22 mouse cellular contexts compared by ENCODE assay signal in genomic region chr16:88711245-88711644, GRCm38 (mm10). TPM values are rescaled to one million over a fixed set of nuclear protein-coding genes. Genes with fewer than 3 reads are reported as not detected.
DNase-seq lines count a peak whose midpoint lies in the region; ATAC-seq and TF ChIP-seq lines count a peak whose summit lies in the region.
"Had no signal": no experiment of that assay in that cellular context is flagged by ENCODE, and none has a peak within 500 bp of the region (broad histone marks: within the 10 kb centered on the region; RNA-seq: fewer than 3 reads in every experiment).

No protein-coding gene starts in this region.

- peak; percentile 18 for DNase-seq in hindbrain, postnatal 0 days (ENCODE audit: low spot score)
- no peak for DNase-seq in hindbrain, embryonic 11.5 days (ENCODE audit: low spot score)
- peak; percentile 12 for DNase-seq in lung, postnatal 0 days (ENCODE audit: low spot score)
- no peak for DNase-seq in lung, postnatal 25 days (ENCODE audit: low spot score)
- DNase-seq in Patski (ENCODE audit: low read depth, low spot score), result no peak
- no peak for DNase-seq in liver, postnatal 0 days
- DNase-seq in urinary bladder, postnatal 36 days (ENCODE audit: low spot score in 2 of 2), result no peak
- no peak for DNase-seq in frontal cortex, postnatal 14 days (ENCODE audit: low spot score in 2 of 2)
- DNase-seq: cerebellum, adult 18-20 months; right cerebral cortex, postnatal 4 days had no signal

- no peaks in the 10 kb centered on the region for H3K9me3 ChIP-seq in hindbrain, postnatal 0 days (ENCODE audit: low read length)
- H3K9me3 ChIP-seq in hindbrain, embryonic 11.5 days (ENCODE audit: control insufficient read depth, low read length), result no peaks in the 10 kb centered on the region
- no peaks in the 10 kb centered on the region for H3K9me3 ChIP-seq in lung, postnatal 0 days (ENCODE audit: low read length)
- H3K9me3 ChIP-seq in liver, postnatal 0 days (ENCODE audit: low read length), result no peaks in the 10 kb centered on the region
- H3K9me3 ChIP-seq: heart, embryonic 10.5 days; kidney, embryonic 15.5 days had no signal

- no peaks in the 10 kb centered on the region for H3K4me1 ChIP-seq in hindbrain, postnatal 0 days (ENCODE audit: insufficient read depth, low read length)
- H3K4me1 ChIP-seq in hindbrain, embryonic 11.5 days (replicated peaks; ENCODE audit: control insufficient read depth, insufficient read depth, low read length), result no peaks in the 10 kb centered on the region
- no peaks in the 10 kb centered on the region for H3K4me1 ChIP-seq in lung, postnatal 0 days (ENCODE audit: insufficient read depth, low read depth, low read length)
- no peaks in the 10 kb centered on the region for H3K4me1 ChIP-seq in liver, postnatal 0 days (ENCODE audit: insufficient read depth)
- H3K4me1 ChIP-seq: heart, embryonic 10.5 days; kidney, embryonic 15.5 days had no signal

- H3K4me2 ChIP-seq in hindbrain, postnatal 0 days (ENCODE audit: low read depth, low read length), result no peak overlapping the region
- no peak overlapping the region for H3K4me2 ChIP-seq in hindbrain, embryonic 11.5 days (replicated peaks; ENCODE audit: low read depth, low read length)
- H3K4me2 ChIP-seq in lung, postnatal 0 days (replicated peaks; ENCODE audit: low read depth, low read length), result no peak overlapping the region
- no peak overlapping the region for H3K4me2 ChIP-seq in liver, postnatal 0 days (ENCODE audit: low read depth, low read length)
- H3K4me2 ChIP-seq: kidney, embryonic 15.5 days had no signal

- H3K36me3 ChIP-seq in hindbrain, postnatal 0 days (ENCODE audit: insufficient read depth, low read length), result no peaks in the 10 kb centered on the region
- no peaks in the 10 kb centered on the region for H3K36me3 ChIP-seq in hindbrain, embryonic 11.5 days (ENCODE audit: control insufficient read depth, insufficient read depth, low read length)
- H3K36me3 ChIP-seq in lung, postnatal 0 days (ENCODE audit: insufficient read depth, low read length), result no peaks in the 10 kb centered on the region
- no peaks in the 10 kb centered on the region for H3K36me3 ChIP-seq in liver, postnatal 0 days (replicated peaks; ENCODE audit: insufficient read depth, low read length)
- H3K36me3 ChIP-seq: heart, embryonic 10.5 days; kidney, embryonic 15.5 days had no signal

- H3K4me3 ChIP-seq in hindbrain, postnatal 0 days (ENCODE audit: low read length), result no peak overlapping the region
- no peak overlapping the region for H3K4me3 ChIP-seq in hindbrain, embryonic 11.5 days (ENCODE audit: low read depth, low read length)
- H3K4me3 ChIP-seq in lung, postnatal 0 days (ENCODE audit: low read depth, low read length), result no peak overlapping the region
- no peak overlapping the region for H3K4me3 ChIP-seq in liver, postnatal 0 days (ENCODE audit: low read depth, low read length)
- H3K4me3 ChIP-seq: heart, embryonic 10.5 days; kidney, embryonic 15.5 days had no signal

- TF ChIP-seq CTCF in hindbrain, postnatal 0 days (IDR thresholded peaks at IDR 0.05; ENCODE audit: low read depth), result peak; percentile 46
- TF ChIP-seq CTCF in lung, postnatal 0 days (IDR thresholded peaks at IDR 0.05), result peak; percentile 37; the same call in 1 of the 2 replicates
- TF ChIP-seq CTCF in Patski (IDR thresholded peaks at IDR 0.05), result peak; percentile 28
- peak; percentile 64 for TF ChIP-seq CTCF in liver, postnatal 0 days (IDR thresholded peaks at IDR 0.05; ENCODE audit: low read depth)

- POLR2A ChIA-PET in Patski (lab: Charles Lee), result no interaction called here

- H3K9ac ChIP-seq in hindbrain, postnatal 0 days (replicated peaks; ENCODE audit: low read length), result no peak overlapping the region
- no peak overlapping the region for H3K9ac ChIP-seq in hindbrain, embryonic 11.5 days (ENCODE audit: low read depth, low read length)
- no peak overlapping the region for H3K9ac ChIP-seq in lung, postnatal 0 days (replicated peaks; ENCODE audit: low read depth)
- H3K9ac ChIP-seq in liver, postnatal 0 days (replicated peaks), result no peak overlapping the region
- H3K9ac ChIP-seq: kidney, embryonic 15.5 days had no signal

- H3K27ac ChIP-seq in hindbrain, postnatal 0 days, result no peak overlapping the region
- H3K27ac ChIP-seq in hindbrain, embryonic 11.5 days (ENCODE audit: low read depth, low read length), result no peak overlapping the region
- no peak overlapping the region for H3K27ac ChIP-seq in lung, postnatal 0 days (ENCODE audit: low read length)
- H3K27ac ChIP-seq in liver, postnatal 0 days (ENCODE audit: low read depth), result no peak overlapping the region
- H3K27ac ChIP-seq: heart, embryonic 10.5 days; kidney, embryonic 15.5 days; macrophage had no signal

- no peak for TF ChIP-seq EP300 in lung, postnatal 0 days (IDR thresholded peaks at IDR 0.05)
- no peak for TF ChIP-seq EP300 in liver, postnatal 0 days (IDR thresholded peaks at IDR 0.05; ENCODE audit: low read depth)

- no peaks in the 10 kb centered on the region for H3K27me3 ChIP-seq in hindbrain, postnatal 0 days (ENCODE audit: insufficient read depth, low read length)
- no peaks in the 10 kb centered on the region for H3K27me3 ChIP-seq in hindbrain, embryonic 11.5 days (ENCODE audit: control insufficient read depth, insufficient read depth, low read length)
- no peaks in the 10 kb centered on the region for H3K27me3 ChIP-seq in lung, postnatal 0 days (replicated peaks; ENCODE audit: insufficient read depth, low read length)
- H3K27me3 ChIP-seq in Patski, result peaks cover 9% of the 10 kb centered on the region
- no peaks in the 10 kb centered on the region for H3K27me3 ChIP-seq in liver, postnatal 0 days (ENCODE audit: insufficient read depth, low read length)
- H3K27me3 ChIP-seq: kidney, embryonic 15.5 days had no signal

- no peak for ATAC-seq in hindbrain, postnatal 0 days
- ATAC-seq in hindbrain, embryonic 11.5 days (ENCODE audit: low FRiP score), result no peak
- no peak for ATAC-seq in lung, postnatal 0 days
- ATAC-seq in Patski, result no peak
- peak; percentile 70 for ATAC-seq in liver, postnatal 0 days
- ATAC-seq: forebrain, embryonic 16.5 days; midbrain, embryonic 16.5 days had no signal

- CTCF ChIA-PET in Patski (lab: Charles Lee), result interaction anchor here (1.4 kb wide), 1 partner anchor 17 kb away, joined by 3 read pairs; no protein-coding TSS in a partner anchor

- WGBS in hindbrain, postnatal 0 days, result 88% methylated on average over 6 of the region's 6 CpGs
- WGBS in hindbrain, embryonic 11.5 days, result 90% methylated on average over 6 of the region's 6 CpGs
- WGBS in lung, postnatal 0 days, result 76% methylated on average over 6 of the region's 6 CpGs
- 68% methylated on average over 6 of the region's 6 CpGs for WGBS in liver, postnatal 0 days (ENCODE audit: insufficient replicate concordance)

- in situ Hi-C loops in Patski (cut with MboI; ENCODE audit: low pct_unique_long_range_greater_than_20kb), result no loop called here

RNA-seq across cellular contexts. Expression of gene 2310061N02Rik, which starts 3.5 kb away (rescaled TPM):
- total RNA-seq in hindbrain, postnatal 0 days (2014; rRNA removed), result not detected in 2 replicates
- not detected in 2 replicates for polyA plus RNA-seq in hindbrain, postnatal 0 days (2015; fragmentation: Nextera tagmentation; extraction: Ambion mirVana)
- not detected in 2 replicates for polyA plus RNA-seq in hindbrain, embryonic 11.5 days (2014; fragmentation: Nextera tagmentation; extraction: Ambion mirVana)
- not detected in 2 replicates for polyA plus RNA-seq in lung, postnatal 0 days (2015; fragmentation: Nextera tagmentation; extraction: Ambion mirVana)
- polyA plus RNA-seq in Patski (2021), result not detected
- not detected in 2 replicates for polyA plus RNA-seq in liver, postnatal 0 days (2015; fragmentation: Nextera tagmentation; extraction: Ambion mirVana)
- total RNA-seq: adrenal gland, adult 18-20 months; gastrocnemius, postnatal 10 days; heart, postnatal 25 days; left cerebral cortex, postnatal 10 days had no signal
- polyA plus RNA-seq: forebrain, embryonic 16.5 days; heart, embryonic 10.5 days; kidney, embryonic 15.5 days; limb, embryonic 14.5 days; macrophage; midbrain, embryonic 16.5 days; neural tube, embryonic 11.5 days; stomach, embryonic 14.5 days had no signal

RNA-seq across cellular contexts. Expression of gene Krtap13-1, which starts 17.4 kb away (rescaled TPM):
- not detected in 2 replicates for total RNA-seq in hindbrain, postnatal 0 days (2014; rRNA removed)
- polyA plus RNA-seq in hindbrain, postnatal 0 days (2015; fragmentation: Nextera tagmentation; extraction: Ambion mirVana), result not detected in 2 replicates
- not detected in 2 replicates for polyA plus RNA-seq in hindbrain, embryonic 11.5 days (2014; fragmentation: Nextera tagmentation; extraction: Ambion mirVana)
- polyA plus RNA-seq in lung, postnatal 0 days (2015; fragmentation: Nextera tagmentation; extraction: Ambion mirVana), result not detected in 2 replicates
- not detected for polyA plus RNA-seq in Patski (2021)
- not detected in 2 replicates for polyA plus RNA-seq in liver, postnatal 0 days (2015; fragmentation: Nextera tagmentation; extraction: Ambion mirVana)
- total RNA-seq: adrenal gland, adult 18-20 months; gastrocnemius, postnatal 10 days; heart, postnatal 25 days; left cerebral cortex, postnatal 10 days had no signal
- polyA plus RNA-seq: forebrain, embryonic 16.5 days; heart, embryonic 10.5 days; kidney, embryonic 15.5 days; limb, embryonic 14.5 days; macrophage; midbrain, embryonic 16.5 days; neural tube, embryonic 11.5 days; stomach, embryonic 14.5 days had no signal

RNA-seq across cellular contexts. Expression of gene Krtap27-1, which starts 39.8 kb away (rescaled TPM):
- not detected in 2 replicates for total RNA-seq in hindbrain, postnatal 0 days (2014; rRNA removed)
- polyA plus RNA-seq in hindbrain, postnatal 0 days (2015; fragmentation: Nextera tagmentation; extraction: Ambion mirVana), result not detected in 2 replicates
- not detected in 2 replicates for polyA plus RNA-seq in hindbrain, embryonic 11.5 days (2014; fragmentation: Nextera tagmentation; extraction: Ambion mirVana)
- not detected in 2 replicates for polyA plus RNA-seq in lung, postnatal 0 days (2015; fragmentation: Nextera tagmentation; extraction: Ambion mirVana)
- polyA plus RNA-seq in Patski (2021), result not detected
- not detected in 2 replicates for polyA plus RNA-seq in liver, postnatal 0 days (2015; fragmentation: Nextera tagmentation; extraction: Ambion mirVana)
- total RNA-seq: adrenal gland, adult 18-20 months; gastrocnemius, postnatal 10 days; heart, postnatal 25 days; left cerebral cortex, postnatal 10 days had no signal
- polyA plus RNA-seq: forebrain, embryonic 16.5 days; heart, embryonic 10.5 days; kidney, embryonic 15.5 days; limb, embryonic 14.5 days; macrophage; midbrain, embryonic 16.5 days; neural tube, embryonic 11.5 days; stomach, embryonic 14.5 days had no signal

RNA-seq across cellular contexts. Expression of gene Krtap13, which starts 40.2 kb away (rescaled TPM):
- not detected in 2 replicates for total RNA-seq in hindbrain, postnatal 0 days (2014; rRNA removed)
- polyA plus RNA-seq in hindbrain, postnatal 0 days (2015; fragmentation: Nextera tagmentation; extraction: Ambion mirVana), result not detected in 2 replicates
- polyA plus RNA-seq in hindbrain, embryonic 11.5 days (2014; fragmentation: Nextera tagmentation; extraction: Ambion mirVana), result not detected in 2 replicates
- not detected in 2 replicates for polyA plus RNA-seq in lung, postnatal 0 days (2015; fragmentation: Nextera tagmentation; extraction: Ambion mirVana)
- not detected for polyA plus RNA-seq in Patski (2021)
- polyA plus RNA-seq in liver, postnatal 0 days (2015; fragmentation: Nextera tagmentation; extraction: Ambion mirVana), result not detected in 2 replicates
- total RNA-seq: adrenal gland, adult 18-20 months; gastrocnemius, postnatal 10 days; heart, postnatal 25 days; left cerebral cortex, postnatal 10 days had no signal
- polyA plus RNA-seq: forebrain, embryonic 16.5 days; heart, embryonic 10.5 days; kidney, embryonic 15.5 days; limb, embryonic 14.5 days; macrophage; neural tube, embryonic 11.5 days; stomach, embryonic 14.5 days had no signal

RNA-seq across cellular contexts. Expression of gene 2310034C09Rik, which starts 47.4 kb away (rescaled TPM):
- not detected in 2 replicates for total RNA-seq in hindbrain, postnatal 0 days (2014; rRNA removed)
- not detected in 2 replicates for polyA plus RNA-seq in hindbrain, postnatal 0 days (2015; fragmentation: Nextera tagmentation; extraction: Ambion mirVana)
- polyA plus RNA-seq in hindbrain, embryonic 11.5 days (2014; fragmentation: Nextera tagmentation; extraction: Ambion mirVana), result not detected in 2 replicates
- not detected in 2 replicates for polyA plus RNA-seq in lung, postnatal 0 days (2015; fragmentation: Nextera tagmentation; extraction: Ambion mirVana)
- polyA plus RNA-seq in Patski (2021), result not detected
- not detected in 2 replicates for polyA plus RNA-seq in liver, postnatal 0 days (2015; fragmentation: Nextera tagmentation; extraction: Ambion mirVana)
- total RNA-seq: adrenal gland, adult 18-20 months; gastrocnemius, postnatal 10 days; heart, postnatal 25 days; left cerebral cortex, postnatal 10 days had no signal
- polyA plus RNA-seq: forebrain, embryonic 16.5 days; heart, embryonic 10.5 days; kidney, embryonic 15.5 days; limb, embryonic 14.5 days; macrophage; midbrain, embryonic 16.5 days; neural tube, embryonic 11.5 days; stomach, embryonic 14.5 days had no signal

Comparison
In these comparisons a context has a peak if more than half of its experiments do, and no peak if none do; other contexts are left out.
1. DNase-seq: peak in hindbrain, postnatal 0 days (single experiment) and lung, postnatal 0 days (single experiment); none in hindbrain, embryonic 11.5 days (single experiment), lung, postnatal 25 days (single experiment), Patski (single experiment), liver, postnatal 0 days (single experiment), urinary bladder, postnatal 36 days (0 of 2) and frontal cortex, postnatal 14 days (0 of 2).
2. Peak in every context shown above with its lines, with median percentiles within 50 percentile points of each other: CTCF ChIP-seq.